Mouse (Mus musculus): ENCODE results near the gene Nudt14. TPM values are rescaled to one million over a fixed set of nuclear protein-coding genes. Genes with fewer than 3 reads are reported as not detected.
A peak's percentile ranks its signal among the peaks of the same experiment; 100 is the strongest.

The Nudt14 gene
- 34.9 and 47.3 TPM in 2 replicates for polyA plus RNA-seq (2012; rRNA removed)

GRCm38 (mm10) chr12:112941776-112942713, at the start of gene Nudt14:
Gene Nudt14, minus strand, starts transcription at chr12:112942124.
- peak; percentile 78 for DNase-seq (ENCODE audit: low read depth)
- TF ChIP-seq CTCF (IDR thresholded peaks at IDR 0.05; ENCODE audit: borderline replicate concordance, extremely low read depth, insufficient read depth, insufficient read length) (no peak), POLR2A (IDR thresholded peaks at IDR 0.05; ENCODE audit: borderline replicate concordance, extremely low read depth, insufficient read depth, insufficient read length, poor library complexity, severe bottlenecking) (0 out of 2 replicates have a peak, but pooled peaks have one; percentile 26)

GRCm38 (mm10) chr12:112991444-112991843, 49.5 kb upstream of the Nudt14 start:
- TF ChIP-seq CTCF (IDR thresholded peaks at IDR 0.05; ENCODE audit: borderline replicate concordance, extremely low read depth, insufficient read depth, insufficient read length) (no peak), POLR2A (IDR thresholded peaks at IDR 0.05; ENCODE audit: borderline replicate concordance, extremely low read depth, insufficient read depth, insufficient read length, poor library complexity, severe bottlenecking) (no peak)
- no peak for DNase-seq (ENCODE audit: low read depth)

DNA sequence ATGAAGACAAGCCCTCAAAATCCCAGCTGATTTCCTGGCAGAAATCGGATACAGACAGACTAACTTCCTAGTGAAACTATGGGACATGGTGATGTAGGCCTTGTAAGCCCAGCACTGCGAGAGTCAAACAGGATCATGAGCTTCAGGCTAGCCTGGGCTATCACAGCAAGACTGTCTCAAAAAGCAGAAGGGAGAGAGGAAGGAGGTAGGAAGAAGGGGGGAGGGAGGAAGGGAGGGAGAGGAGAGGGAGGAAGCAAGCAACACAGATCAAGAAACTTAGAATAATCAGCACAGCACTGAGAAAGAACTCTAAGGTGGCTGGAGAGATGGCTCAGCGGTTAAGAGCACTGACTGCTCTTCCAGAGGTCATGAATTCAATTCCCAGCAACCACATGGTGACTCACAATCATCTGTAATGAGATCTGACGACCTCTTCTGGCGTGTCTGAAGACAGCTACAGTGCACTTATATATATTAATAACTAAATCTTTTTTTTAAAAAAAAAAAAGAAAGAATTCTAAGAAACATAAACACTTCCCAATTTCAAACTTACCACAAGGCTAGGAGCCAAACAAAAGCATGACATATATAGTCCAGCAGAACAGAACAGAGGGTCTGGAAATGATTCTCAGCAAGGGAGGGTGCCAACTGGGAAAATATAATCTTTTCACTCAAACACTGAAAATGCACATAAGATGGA, 48.9 kb upstream of the Nudt14 start:
- DNase-seq (ENCODE audit: low read depth), result no peak
- TF ChIP-seq POLR2A (IDR thresholded peaks at IDR 0.05; ENCODE audit: borderline replicate concordance, extremely low read depth, insufficient read depth, insufficient read length, poor library complexity, severe bottlenecking) (no peak), CTCF (IDR thresholded peaks at IDR 0.05; ENCODE audit: borderline replicate concordance, extremely low read depth, insufficient read depth, insufficient read length) (no peak)

GRCm38 (mm10) chr12:112987877-112988276, 46.0 kb upstream of the Nudt14 start:
- TF ChIP-seq CTCF (IDR thresholded peaks at IDR 0.05; ENCODE audit: borderline replicate concordance, extremely low read depth, insufficient read depth, insufficient read length) (peak; percentile 41; the same call in 1 of the 2 replicates), POLR2A (IDR thresholded peaks at IDR 0.05; ENCODE audit: borderline replicate concordance, extremely low read depth, insufficient read depth, insufficient read length, poor library complexity, severe bottlenecking) (no peak)

DNA sequence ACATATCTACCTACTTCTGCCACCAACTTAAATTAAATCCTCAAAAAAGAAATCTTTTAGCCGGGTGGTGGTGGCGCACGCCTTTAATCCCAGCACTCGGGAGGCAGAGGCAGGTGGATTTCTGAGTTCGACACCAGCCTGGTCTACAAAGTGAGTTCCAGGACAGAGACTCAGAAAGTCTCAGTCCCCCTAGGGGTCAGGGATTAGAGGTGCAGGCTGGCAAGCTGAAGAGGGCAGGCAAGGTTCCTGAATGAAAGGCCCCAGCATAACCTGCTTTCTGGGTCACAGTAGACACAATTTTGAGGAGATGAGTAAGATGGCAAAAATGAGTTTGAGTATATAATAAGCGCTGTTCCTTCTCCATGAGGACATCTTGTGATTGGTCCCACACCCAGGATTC, 43.4 kb upstream of the Nudt14 start:
- peak; percentile 28; the same call in 1 of the 2 replicates for TF ChIP-seq CTCF (IDR thresholded peaks at IDR 0.05; ENCODE audit: borderline replicate concordance, extremely low read depth, insufficient read depth, insufficient read length)
- TF ChIP-seq POLR2A (IDR thresholded peaks at IDR 0.05; ENCODE audit: borderline replicate concordance, extremely low read depth, insufficient read depth, insufficient read length, poor library complexity, severe bottlenecking), result no peak
- DNase-seq (ENCODE audit: low read depth), result no peak

More at GRCm38 (mm10) chr12:112987877-112988276, 46.0 kb upstream of the Nudt14 start:
- DNase-seq (ENCODE audit: low read depth), result no peak

DNA sequence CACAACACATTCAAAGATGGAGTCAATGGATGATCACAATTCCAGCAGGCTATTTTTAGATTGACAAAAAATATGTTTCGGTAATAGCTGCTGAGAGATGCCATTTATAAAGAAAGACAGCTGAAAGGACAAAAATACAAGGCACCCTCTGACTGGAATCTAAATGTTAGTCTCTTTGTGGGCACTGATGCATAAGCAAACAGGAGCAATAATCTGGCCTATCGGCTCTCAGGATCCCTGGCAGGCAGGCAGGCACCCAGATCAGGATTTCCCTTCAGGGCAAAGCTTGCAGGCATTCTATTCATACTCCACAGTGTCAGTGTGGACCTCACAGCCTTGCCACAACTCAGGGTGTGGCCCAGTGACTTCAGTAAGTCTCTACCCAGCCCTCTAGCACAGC, 40.1 kb upstream of the Nudt14 start:
- no peak for TF ChIP-seq POLR2A (IDR thresholded peaks at IDR 0.05; ENCODE audit: borderline replicate concordance, extremely low read depth, insufficient read depth, insufficient read length, poor library complexity, severe bottlenecking)
- peak; percentile 17 for DNase-seq (ENCODE audit: low read depth)

- peak; percentile 46 for DNase-seq (ENCODE audit: low read depth)
Observed at GRCm38 (mm10) chr12:112977156-112977555, 35.2 kb upstream of the Nudt14 start.

GRCm38 (mm10) chr12:112976371-112977073, 34.6 kb upstream of the Nudt14 start, which contains the start of gene Btbd6:
Gene Btbd6, plus strand, starts transcription at chr12:112976482.
- TF ChIP-seq POLR2A (IDR thresholded peaks at IDR 0.05; ENCODE audit: borderline replicate concordance, extremely low read depth, insufficient read depth, insufficient read length, poor library complexity, severe bottlenecking), result peak; percentile 98
- peak; percentile 57; the same call in 1 of the 2 replicates for TF ChIP-seq CTCF (IDR thresholded peaks at IDR 0.05; ENCODE audit: borderline replicate concordance, extremely low read depth, insufficient read depth, insufficient read length)
- DNase-seq (ENCODE audit: low read depth), result peak; percentile 94

More at GRCm38 (mm10) chr12:112977156-112977555, 35.2 kb upstream of the Nudt14 start:
- TF ChIP-seq CTCF (IDR thresholded peaks at IDR 0.05; ENCODE audit: borderline replicate concordance, extremely low read depth, insufficient read depth, insufficient read length), result no peak
- TF ChIP-seq POLR2A (IDR thresholded peaks at IDR 0.05; ENCODE audit: borderline replicate concordance, extremely low read depth, insufficient read depth, insufficient read length, poor library complexity, severe bottlenecking), result no peak

GRCm38 (mm10) chr12:112974736-112975135, 32.8 kb upstream of the Nudt14 start:
- DNase-seq (ENCODE audit: low read depth), result no peak
- TF ChIP-seq POLR2A (IDR thresholded peaks at IDR 0.05; ENCODE audit: borderline replicate concordance, extremely low read depth, insufficient read depth, insufficient read length, poor library complexity, severe bottlenecking), result no peak
- TF ChIP-seq CTCF (IDR thresholded peaks at IDR 0.05; ENCODE audit: borderline replicate concordance, extremely low read depth, insufficient read depth, insufficient read length), result no peak

DNA sequence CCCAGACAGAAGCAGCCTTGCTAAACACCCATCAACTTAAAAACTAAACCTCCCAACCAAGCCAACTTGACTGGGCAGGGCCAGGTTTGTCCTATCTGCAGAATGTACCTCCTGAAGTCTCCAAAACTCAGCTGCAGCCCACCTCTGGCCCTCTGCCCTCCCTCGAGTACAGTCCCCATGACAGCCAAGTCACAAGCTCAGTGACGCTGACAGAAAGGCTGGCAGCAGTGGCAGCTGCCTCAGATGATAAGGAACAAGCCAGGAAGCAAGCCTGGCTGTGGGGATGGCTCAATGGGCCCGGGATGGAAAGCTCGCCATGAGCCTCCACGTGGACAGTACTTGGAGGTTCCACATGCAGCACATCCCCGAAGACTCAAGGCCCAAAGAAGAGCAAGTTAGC, 27.7 kb upstream of the Nudt14 start:
- TF ChIP-seq CTCF (IDR thresholded peaks at IDR 0.05; ENCODE audit: borderline replicate concordance, extremely low read depth, insufficient read depth, insufficient read length), result no peak
- no peak for TF ChIP-seq POLR2A (IDR thresholded peaks at IDR 0.05; ENCODE audit: borderline replicate concordance, extremely low read depth, insufficient read depth, insufficient read length, poor library complexity, severe bottlenecking)
- no peak for DNase-seq (ENCODE audit: low read depth)

DNA sequence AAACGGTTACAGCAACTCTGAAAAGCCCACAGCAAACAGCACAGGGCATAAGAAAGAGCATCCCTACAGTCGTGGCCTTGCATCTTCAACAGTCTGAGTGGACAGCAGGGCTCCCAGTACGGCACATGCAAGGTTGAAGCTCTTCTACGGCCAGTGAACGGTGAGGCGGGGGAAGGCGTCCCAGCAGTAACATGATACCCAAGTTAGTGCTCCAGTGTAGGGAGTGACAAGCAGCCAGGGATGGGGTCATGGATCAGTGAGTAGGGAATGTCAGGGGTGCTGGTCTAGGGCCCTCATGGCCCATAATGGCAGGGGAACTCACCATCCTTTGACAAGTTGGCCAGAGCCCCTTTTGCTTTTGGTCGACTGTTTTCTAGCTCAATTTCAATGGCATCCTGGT, 27.0 kb upstream of the Nudt14 start:
- DNase-seq (ENCODE audit: low read depth), result no peak
- TF ChIP-seq CTCF (IDR thresholded peaks at IDR 0.05; ENCODE audit: borderline replicate concordance, extremely low read depth, insufficient read depth, insufficient read length), result no peak

Data from brain, embryonic 14.5 days (tissue).